Mouse (Mus musculus) heart, embryonic 12.5 days (tissue): Measurements from ENCODE around the gene Rhd. TPM values are rescaled to one million over a fixed set of nuclear protein-coding genes. Genes with fewer than 3 reads are reported as not detected.

ENCODE experiments used
- ATAC-seq: fragments of 200-750 bp; cut with Nextera tagmentation; 2 replicates; pipeline ENCODE4 v1.8.0; 2017; ENCODE audit warnings: moderate TSS enrichment, moderate library complexity; ENCODE audit not compliant: insufficient number of reproducible peaks, low FRiP score
- H3K27ac ChIP-seq: fragments of 300-500 bp; sonication (generic); 2 replicates; pipeline ENCODE4 v1.5.1; 2016; ENCODE audit warnings: mild to moderate bottlenecking, moderate library complexity; ENCODE audit not compliant: poor library complexity, severe bottlenecking
- H3K27me3 ChIP-seq: fragments of 300-500 bp; sonication (generic); replicated peaks from 2 replicates; pipeline ENCODE4 v1.6.1; 2016; ENCODE audit warnings: mild to moderate bottlenecking, moderate library complexity
- H3K36me3 ChIP-seq: fragments of 300-500 bp; sonication (generic); 2 replicates; pipeline ENCODE4 v1.6.1; 2016; ENCODE audit warnings: mild to moderate bottlenecking, moderate library complexity
- H3K4me1 ChIP-seq: fragments of 300-500 bp; sonication (generic); replicated peaks from 2 replicates; pipeline ENCODE4 v1.6.1; 2016; ENCODE audit warnings: mild to moderate bottlenecking
- H3K4me2 ChIP-seq: fragments of 300-500 bp; sonication (generic); 2 replicates; pipeline ENCODE4 v1.6.1; 2016; ENCODE audit warnings: mild to moderate bottlenecking, moderate library complexity
- H3K4me3 ChIP-seq: fragments of 300-500 bp; sonication (generic); 2 replicates; pipeline ENCODE4 v1.5.1; 2016; ENCODE audit warnings: mild to moderate bottlenecking
- H3K9ac ChIP-seq: fragments of 300-500 bp; sonication (generic); 2 replicates; pipeline ENCODE4 v1.6.1; 2016; ENCODE audit warnings: mild to moderate bottlenecking, moderate library complexity
- H3K9me3 ChIP-seq: fragments of 300-500 bp; sonication (generic); replicated peaks from 2 replicates; pipeline ENCODE4 v1.6.1; 2016; ENCODE audit warnings: mild to moderate bottlenecking, moderate library complexity
- WGBS: fragments of 180-500 bp; shearing (Covaris S2); methylation state at CpG from one replicate; pipeline ENCODE4 v1.1.7; 2016; 5-methylcytosine and 5-hydroxymethylcytosine counted together
- polyA plus RNA-seq: library from polyadenylated mRNA; unstranded; fragments of >200 nt; fragmentation: Nextera tagmentation; extraction: Ambion mirVana; gene quantifications from 2 replicates; pipeline ENCODE4 v1.2.1, GENCODE M21; 2016

Gene Rhd
- polyA plus RNA-seq, 1 experiment from 2014 or later: 28.1 TPM

DNA sequence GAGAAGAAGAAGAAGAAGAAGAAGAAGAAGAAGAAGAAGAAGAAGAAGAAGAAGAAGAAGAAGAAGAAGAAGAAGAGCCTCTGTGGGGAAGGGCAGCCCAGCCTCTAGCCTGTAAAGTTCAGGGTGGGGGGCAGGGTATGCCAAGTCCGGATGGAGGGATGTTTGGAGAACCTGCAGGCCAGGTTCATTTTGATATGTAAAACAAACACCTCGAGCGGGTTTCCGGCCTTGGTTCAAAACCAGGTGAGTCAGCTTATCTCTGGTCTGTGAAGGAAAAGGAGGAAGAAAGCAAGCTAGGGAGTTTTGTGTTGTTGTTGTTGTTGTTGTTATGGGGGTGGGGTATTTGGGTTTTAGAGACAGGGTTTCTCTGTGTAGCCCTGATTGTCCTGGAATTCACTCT is 7.1 kb downstream of the Rhd start:
- ATAC-seq: no peak
- Histone ChIP-seq H3K4me2 (no peak overlapping the region), H3K9ac (no peak overlapping the region), H3K4me3 (no peak overlapping the region), H3K36me3 (no peaks in the 10 kb centered on the region), H3K9me3 (no peaks in the 10 kb centered on the region), H3K27ac (no peak overlapping the region), H3K27me3 (0 out of 2 replicates have a peak, but pooled peaks cover 23% of the 10 kb centered on the region), H3K4me1 (peaks cover 22% of the 10 kb centered on the region)
- WGBS: 37% methylated on average over 4 of the region's 4 CpGs

DNA sequence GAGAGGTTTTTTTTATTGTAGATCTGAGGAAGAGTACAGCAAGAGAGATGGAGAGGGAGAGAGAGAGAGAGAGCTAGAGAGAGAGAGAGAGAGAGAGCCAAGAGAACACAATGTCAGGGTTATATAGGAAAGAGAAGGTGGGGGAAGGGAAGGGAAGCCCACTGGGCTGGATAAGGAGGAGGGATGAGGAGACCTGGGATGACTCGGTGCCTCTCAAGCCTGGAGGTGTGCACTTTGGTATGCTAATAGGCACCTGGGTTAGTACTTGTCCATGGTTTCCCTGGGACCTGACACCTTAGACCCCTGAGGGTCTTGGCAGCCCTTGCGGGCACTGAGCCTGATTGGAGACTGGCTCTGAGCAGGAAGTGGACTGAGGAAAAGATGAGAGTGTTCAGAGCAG is 7.6 kb downstream of the Rhd start:
- Histone ChIP-seq H3K36me3 (no peaks in the 10 kb centered on the region), H3K4me3 (no peak overlapping the region), H3K9me3 (no peaks in the 10 kb centered on the region), H3K27ac (no peak overlapping the region), H3K27me3 (0 out of 2 replicates have a peak, but pooled peaks cover 23% of the 10 kb centered on the region), H3K4me2 (no peak overlapping the region), H3K9ac (no peak overlapping the region), H3K4me1 (peaks cover 22% of the 10 kb centered on the region)
- 42% methylated on average over 2 of the region's 2 CpGs for WGBS
- ATAC-seq: no peak

DNA sequence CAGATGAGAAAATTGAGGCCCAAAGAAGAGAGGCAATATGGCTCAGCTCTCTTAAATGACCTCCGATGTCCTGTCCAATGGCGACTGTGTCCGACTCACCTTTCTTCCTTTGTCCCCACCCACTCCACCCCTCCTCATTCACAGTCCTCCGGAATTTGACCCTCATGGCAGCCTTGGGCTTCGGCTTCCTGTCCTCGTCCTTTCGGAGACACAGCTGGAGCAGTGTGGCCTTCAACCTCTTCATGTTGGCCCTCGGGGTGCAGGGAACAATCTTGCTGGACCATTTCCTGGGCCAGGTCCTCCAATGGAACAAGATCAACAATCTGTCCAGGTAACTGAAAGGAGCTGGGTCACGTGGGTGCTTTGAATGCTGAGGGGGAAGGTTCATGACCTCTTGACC is 11.8 kb downstream of the Rhd start:
- Histone ChIP-seq H3K27ac (no peak overlapping the region), H3K9me3 (no peaks in the 10 kb centered on the region), H3K4me3 (no peak overlapping the region), H3K4me1 (peaks cover 4% of the 10 kb centered on the region), H3K4me2 (no peak overlapping the region), H3K9ac (no peak overlapping the region), H3K27me3 (no peaks in the 10 kb centered on the region), H3K36me3 (no peaks in the 10 kb centered on the region)
- ATAC-seq: no peak
- WGBS: 82% methylated on average over 9 of the region's 9 CpGs

DNA sequence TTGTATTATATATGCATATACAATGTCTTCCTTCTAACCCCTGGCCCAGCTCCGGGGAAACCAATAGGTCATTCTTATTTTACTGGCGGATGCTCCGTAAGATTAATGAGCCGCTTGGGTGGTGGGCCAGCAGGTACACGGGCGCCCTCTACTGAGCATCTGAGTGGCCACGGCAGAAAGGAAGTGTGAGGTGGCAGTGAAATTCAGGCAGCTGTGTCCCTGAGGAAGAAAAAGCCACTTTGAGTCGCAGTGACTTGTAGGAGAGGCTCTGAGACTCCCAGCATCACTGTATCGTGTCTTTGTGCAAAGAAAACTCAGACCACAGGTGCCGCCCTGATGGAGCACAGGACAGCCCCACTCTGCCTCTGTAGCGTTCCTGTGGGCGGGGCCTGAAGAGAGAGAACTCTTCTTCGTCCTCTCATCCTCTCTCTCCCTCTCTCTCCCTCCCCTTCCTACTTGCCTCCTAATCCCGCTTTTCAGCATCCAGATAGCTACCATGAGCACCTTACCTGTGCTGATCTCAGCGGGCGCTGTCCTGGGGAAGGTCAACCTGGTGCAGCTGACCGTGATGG is 15.2 kb downstream of the Rhd start:
- Histone ChIP-seq H3K27ac (no peak overlapping the region), H3K9ac (0 out of 2 replicates have a peak overlapping the region, but pooled peaks have one; percentile 28), H3K36me3 (no peaks in the 10 kb centered on the region), H3K9me3 (no peaks in the 10 kb centered on the region), H3K27me3 (peaks cover 3% of the 10 kb centered on the region; the same call in 1 of the 2 replicates), H3K4me1 (peaks cover 4% of the 10 kb centered on the region), H3K4me2 (peak overlapping the region; percentile 75), H3K4me3 (peak overlapping the region; percentile 36)
- 4% methylated on average over 17 of the region's 17 CpGs for WGBS
- ATAC-seq: peak; percentile 43; the same call in 1 of the 2 replicates

DNA sequence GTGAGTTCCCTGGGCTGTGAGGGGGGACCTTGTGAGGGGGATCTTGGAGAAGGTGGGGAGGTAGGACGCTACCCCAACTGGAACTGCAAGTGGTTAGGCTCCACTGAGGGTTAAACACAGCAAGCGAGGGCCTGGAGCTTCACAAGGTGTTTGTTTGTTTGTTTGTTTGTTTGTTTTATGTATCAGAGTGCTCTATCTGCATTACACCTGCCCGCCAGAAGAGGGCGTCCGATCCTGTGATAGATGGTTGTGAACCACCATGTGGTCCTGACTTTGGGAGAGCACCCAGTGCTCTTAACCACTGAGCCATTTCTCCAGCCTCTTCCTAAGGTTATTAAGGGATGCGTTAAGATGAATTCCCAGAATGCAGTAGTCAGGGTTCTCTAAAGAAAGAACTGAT is 15.7 kb downstream of the Rhd start:
- Histone ChIP-seq H3K27ac (no peak overlapping the region), H3K9me3 (no peaks in the 10 kb centered on the region), H3K27me3 (peaks cover 3% of the 10 kb centered on the region; the same call in 1 of the 2 replicates), H3K36me3 (no peaks in the 10 kb centered on the region), H3K9ac (no peak overlapping the region), H3K4me2 (peak overlapping the region; percentile 75), H3K4me3 (peak overlapping the region; percentile 36; the same call in 1 of the 2 replicates), H3K4me1 (peaks cover 4% of the 10 kb centered on the region)
- WGBS: 33% methylated on average over 6 of the region's 6 CpGs
- no peak for ATAC-seq

DNA sequence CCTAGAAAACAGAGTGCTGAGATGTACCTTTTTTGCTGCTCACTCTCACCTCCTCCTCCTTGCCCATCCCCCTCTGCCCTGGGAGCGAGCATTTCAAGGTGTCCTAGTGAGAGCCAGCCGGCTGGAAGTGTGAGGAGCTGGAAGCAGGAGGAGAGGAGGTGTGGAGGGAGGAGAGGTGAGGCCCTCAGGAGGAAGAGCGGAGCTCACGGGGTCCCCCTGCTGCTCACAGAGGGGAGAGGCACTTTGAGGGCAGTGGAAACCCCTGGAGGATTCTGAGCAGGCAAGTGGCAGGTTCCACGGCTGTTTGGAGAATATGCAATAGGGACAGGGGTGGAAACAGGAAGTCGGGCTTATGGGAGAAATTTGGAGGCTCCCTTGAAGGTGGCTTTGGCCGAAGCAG is 18.9 kb downstream of the Rhd start:
- Histone ChIP-seq H3K27ac (no peak overlapping the region), H3K9ac (no peak overlapping the region)
- 27% methylated on average over 7 of the region's 7 CpGs for WGBS

DNA sequence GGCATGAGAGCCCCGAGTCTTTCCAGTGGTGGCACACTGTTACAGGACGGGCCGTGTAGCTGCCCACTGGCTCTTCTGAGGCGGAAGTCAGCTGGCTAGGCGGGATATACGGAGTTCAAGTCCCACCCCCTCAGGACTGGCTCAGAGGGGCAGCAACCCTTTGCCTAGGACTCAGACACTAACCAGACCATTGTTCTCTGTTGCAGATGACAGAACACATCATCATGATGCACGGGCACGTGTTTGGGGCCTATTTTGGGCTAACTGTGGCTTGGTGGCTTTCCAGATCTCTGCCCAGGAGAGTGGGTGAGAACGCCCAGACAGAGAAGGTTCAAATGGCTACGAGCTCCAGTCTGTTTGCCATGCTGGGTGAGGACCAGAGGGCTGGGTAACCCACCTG is 19.5 kb downstream of the Rhd start:
- Histone ChIP-seq H3K9ac (no peak overlapping the region), H3K4me1 (peaks cover 4% of the 10 kb centered on the region), H3K4me2 (no peak overlapping the region), H3K27ac (no peak overlapping the region), H3K9me3 (no peaks in the 10 kb centered on the region), H3K36me3 (no peaks in the 10 kb centered on the region), H3K4me3 (no peak overlapping the region), H3K27me3 (peaks cover 3% of the 10 kb centered on the region; the same call in 1 of the 2 replicates)
- no peak for ATAC-seq
- WGBS: 64% methylated on average over 10 of the region's 10 CpGs

More for the DNA sequence above, 18.9 kb downstream of the Rhd start:
- Histone ChIP-seq H3K4me1 (peaks cover 4% of the 10 kb centered on the region), H3K4me3 (no peak overlapping the region), H3K4me2 (no peak overlapping the region), H3K27me3 (peaks cover 3% of the 10 kb centered on the region; the same call in 1 of the 2 replicates), H3K9me3 (no peaks in the 10 kb centered on the region), H3K36me3 (no peaks in the 10 kb centered on the region)
- ATAC-seq: no peak

DNA sequence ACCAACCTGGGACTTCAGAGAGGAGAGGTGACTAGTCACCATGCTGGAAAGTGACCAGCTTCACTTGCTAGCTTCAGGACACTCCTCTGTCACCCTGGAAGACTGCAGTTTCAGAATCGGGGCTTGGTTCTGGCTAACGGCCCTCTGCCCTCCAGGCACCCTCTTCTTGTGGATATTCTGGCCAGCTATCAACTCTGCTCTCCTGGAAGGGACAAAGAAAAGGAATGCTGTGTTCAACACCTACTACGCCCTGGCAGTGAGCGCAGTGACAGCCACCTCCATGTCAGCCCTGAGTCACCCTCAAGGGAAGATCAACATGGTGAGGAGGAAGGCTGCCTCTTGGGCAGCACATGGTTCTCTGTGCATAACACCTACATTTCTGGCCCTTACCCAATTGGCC is 20.0 kb downstream of the Rhd start:
- WGBS: 85% methylated on average over 4 of the region's 4 CpGs

DNA sequence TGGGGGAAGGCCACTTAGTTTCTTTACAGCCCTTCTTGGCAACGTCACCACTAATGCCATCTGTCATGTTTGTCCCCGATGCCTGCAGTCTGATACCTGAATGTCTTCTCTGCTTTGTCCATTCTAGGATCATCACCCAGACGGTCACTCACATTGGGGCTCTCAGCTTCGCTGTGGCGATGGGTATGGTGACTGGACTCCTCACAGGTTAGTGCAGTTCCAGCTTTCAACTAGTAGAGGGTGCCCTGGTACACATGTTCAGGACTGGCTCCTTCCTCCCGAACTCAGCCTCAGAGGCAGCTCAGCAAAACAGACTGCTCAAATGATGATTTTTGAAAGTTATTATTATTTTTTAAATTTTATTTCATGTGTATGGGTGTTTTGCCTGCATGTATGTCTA is 27.8 kb downstream of the Rhd start:
- no peak overlapping the region for H3K4me3 ChIP-seq
- WGBS: 76% methylated on average over 6 of the region's 6 CpGs
- no peak for ATAC-seq
- no peak overlapping the region for H3K27ac ChIP-seq
- no peak overlapping the region for H3K4me2 ChIP-seq
- no peaks in the 10 kb centered on the region for H3K9me3 ChIP-seq
- H3K9ac ChIP-seq: no peak overlapping the region
- H3K36me3 ChIP-seq: peaks cover 21% of the 10 kb centered on the region
- H3K4me1 ChIP-seq: no peaks in the 10 kb centered on the region
- H3K27me3 ChIP-seq: no peaks in the 10 kb centered on the region

More for the DNA sequence above, 20.0 kb downstream of the Rhd start:
- Histone ChIP-seq H3K4me2 (no peak overlapping the region), H3K27ac (no peak overlapping the region), H3K4me3 (no peak overlapping the region), H3K9me3 (no peaks in the 10 kb centered on the region), H3K9ac (no peak overlapping the region), H3K27me3 (peaks cover 3% of the 10 kb centered on the region; the same call in 1 of the 2 replicates), H3K36me3 (no peaks in the 10 kb centered on the region), H3K4me1 (peaks cover 4% of the 10 kb centered on the region)
- no peak for ATAC-seq

DNA sequence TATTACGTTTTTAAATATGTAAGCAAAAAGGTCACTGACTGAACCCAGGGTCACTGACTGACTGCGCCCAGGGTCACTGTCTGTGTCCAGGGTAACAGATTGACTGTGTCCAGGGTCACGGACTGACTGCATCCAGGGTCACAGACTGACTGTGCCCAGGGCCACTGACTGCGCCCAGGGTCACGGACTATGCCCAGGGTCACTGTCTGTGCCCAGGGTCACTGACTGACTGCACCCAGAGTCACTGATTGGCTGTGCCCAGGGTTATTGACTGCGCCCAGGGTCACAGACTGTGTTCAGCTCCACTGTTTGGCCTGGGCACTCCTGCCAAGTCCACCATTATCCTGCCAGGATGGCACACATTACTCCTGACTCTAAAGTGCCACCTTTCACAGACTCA is 32.9 kb downstream of the Rhd start:
- Histone ChIP-seq H3K4me1 (no peaks in the 10 kb centered on the region), H3K27me3 (no peaks in the 10 kb centered on the region), H3K9ac (no peak overlapping the region), H3K4me2 (no peak overlapping the region), H3K36me3 (peaks cover 68% of the 10 kb centered on the region), H3K27ac (no peak overlapping the region), H3K9me3 (no peaks in the 10 kb centered on the region), H3K4me3 (no peak overlapping the region)
- WGBS: 91% methylated on average over 6 of the region's 6 CpGs
- ATAC-seq: no peak

DNA sequence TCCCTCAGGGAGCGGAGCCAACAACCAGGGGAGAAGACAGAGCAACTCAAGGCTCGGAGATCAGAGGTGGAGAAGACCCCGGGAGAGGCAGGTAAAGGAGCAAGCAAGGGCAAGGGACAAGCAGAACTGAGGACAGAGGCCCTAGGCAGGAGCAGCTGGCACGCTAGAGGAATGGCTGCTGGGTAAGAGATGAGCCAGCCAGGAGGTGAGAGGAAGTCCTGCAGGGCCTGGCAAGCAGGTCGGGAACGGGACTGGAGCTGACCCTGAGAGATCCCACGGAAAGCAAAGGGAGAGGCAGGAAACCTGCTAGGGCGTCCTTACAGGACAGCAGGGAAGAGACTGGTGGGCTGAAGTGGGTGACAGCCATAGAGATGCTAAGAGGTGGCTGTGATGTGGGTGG is 36.8 kb downstream of the Rhd start:
- H3K27ac ChIP-seq: no peak overlapping the region
- 87% methylated on average over 8 of the region's 8 CpGs for WGBS
- H3K9ac ChIP-seq: no peak overlapping the region
- H3K27me3 ChIP-seq: no peaks in the 10 kb centered on the region
- H3K36me3 ChIP-seq: peaks cover 95% of the 10 kb centered on the region
- H3K4me2 ChIP-seq: no peak overlapping the region
- ATAC-seq: no peak
- H3K4me3 ChIP-seq: no peak overlapping the region
- no peaks in the 10 kb centered on the region for H3K9me3 ChIP-seq
- H3K4me1 ChIP-seq: no peaks in the 10 kb centered on the region

DNA sequence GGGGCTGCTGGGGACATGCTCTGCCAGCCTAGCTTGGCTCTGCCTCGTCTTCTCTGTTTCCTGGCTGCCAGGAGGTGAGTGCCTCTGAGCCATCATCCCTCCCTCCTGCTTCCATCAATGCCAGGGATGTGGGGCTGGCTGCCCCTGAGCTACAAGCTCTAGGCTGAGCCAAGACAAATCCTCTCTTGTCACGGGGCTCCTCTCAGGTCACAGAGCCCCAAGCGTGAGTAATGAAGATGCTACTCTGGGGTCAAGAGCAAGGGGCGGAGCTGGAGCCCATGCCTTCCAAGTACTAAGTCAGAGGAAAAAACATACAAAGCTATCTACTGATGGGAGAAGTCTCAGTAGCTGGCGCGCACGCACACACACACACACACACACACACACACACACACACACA is 38.7 kb downstream of the Rhd start:
- Histone ChIP-seq H3K4me2 (no peak overlapping the region), H3K4me3 (no peak overlapping the region), H3K9ac (no peak overlapping the region), H3K4me1 (no peaks in the 10 kb centered on the region), H3K9me3 (no peaks in the 10 kb centered on the region), H3K27me3 (no peaks in the 10 kb centered on the region), H3K36me3 (peaks cover 98% of the 10 kb centered on the region), H3K27ac (no peak overlapping the region)
- no peak for ATAC-seq
- 84% methylated on average over 7 of the region's 7 CpGs for WGBS
